Mouse (Mus musculus) midbrain, embryonic 12.5 days (tissue): Measurements from ENCODE around the gene Atp2b2. TPM values are rescaled to one million over a fixed set of nuclear protein-coding genes. Genes with fewer than 3 reads are reported as not detected.

Experiments used
- ATAC-seq: fragments of 200-750 bp; cut with Nextera tagmentation; 2 replicates; pipeline ENCODE4 v1.8.0; 2017; ENCODE audit warnings: low read depth, moderate TSS enrichment, moderate library complexity; ENCODE audit not compliant: low FRiP score
- H3K27ac ChIP-seq: fragments of 300-500 bp; sonication (generic); replicated peaks from 2 replicates; pipeline ENCODE4 v1.5.1; 2016; ENCODE audit warnings: mild to moderate bottlenecking
- H3K27me3 ChIP-seq: fragments of 300-500 bp; sonication (generic); 2 replicates; pipeline ENCODE4 v1.6.1; 2016; ENCODE audit warnings: mild to moderate bottlenecking
- H3K36me3 ChIP-seq: fragments of 300-500 bp; sonication (generic); 2 replicates; pipeline ENCODE4 v1.6.1; 2016
- H3K4me1 ChIP-seq: fragments of 300-500 bp; sonication (generic); 2 replicates; pipeline ENCODE4 v1.6.1; 2016
- H3K4me2 ChIP-seq: fragments of 300-500 bp; sonication (generic); replicated peaks from 2 replicates; pipeline ENCODE4 v1.6.1; 2016; ENCODE audit warnings: mild to moderate bottlenecking, moderate library complexity
- H3K4me3 ChIP-seq: fragments of 300-500 bp; sonication (generic); 2 replicates; pipeline ENCODE4 v1.5.1; 2016; ENCODE audit warnings: mild to moderate bottlenecking
- H3K9ac ChIP-seq: fragments of 300-500 bp; sonication (generic); replicated peaks from 2 replicates; pipeline ENCODE4 v1.6.1; 2016; ENCODE audit warnings: mild to moderate bottlenecking, moderate library complexity
- H3K9me3 ChIP-seq: fragments of 300-500 bp; sonication (generic); 2 replicates; pipeline ENCODE4 v1.6.1; 2016; ENCODE audit warnings: mild to moderate bottlenecking
- WGBS: fragments of 180-500 bp; shearing (Covaris S2); methylation state at CpG from one replicate; pipeline ENCODE4 v1.1.7; 2016; 5-methylcytosine and 5-hydroxymethylcytosine counted together
- polyA plus RNA-seq: library from polyadenylated mRNA; unstranded; fragments of >200 nt; fragmentation: Nextera tagmentation; extraction: Ambion mirVana; gene quantifications from 2 replicates; pipeline ENCODE4 v1.2.1, GENCODE M21; 2016

Atp2b2 gene
- polyA plus RNA-seq, 1 experiment from 2014 or later = 5.7 TPM

DNA sequence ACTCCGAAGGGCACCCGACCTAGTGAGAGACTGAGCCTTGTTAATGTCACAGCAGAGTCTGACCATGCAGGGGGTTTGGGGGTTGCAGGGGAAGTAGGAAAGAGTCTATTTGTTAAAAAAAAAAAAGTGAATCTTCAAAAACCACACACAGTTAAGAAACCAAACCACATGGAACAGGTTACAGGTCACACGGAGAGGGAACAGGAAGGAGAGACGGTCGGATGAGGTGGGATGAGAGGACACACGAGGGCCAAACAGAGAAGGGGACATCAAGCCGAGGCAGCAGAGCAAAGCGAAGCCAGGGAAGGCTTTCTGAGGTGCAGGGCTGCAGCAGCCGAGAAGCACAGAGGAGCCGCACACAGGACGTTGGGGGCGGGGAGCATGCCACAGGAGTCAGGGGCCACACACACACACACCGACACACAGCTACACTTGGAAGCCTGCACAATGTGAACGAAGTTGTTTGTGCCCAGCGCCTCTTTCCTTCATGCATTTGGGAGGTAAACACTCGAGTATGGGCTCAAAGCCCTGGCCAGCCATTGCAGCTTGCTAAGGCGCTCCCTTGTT lies 293.2 kb downstream of the Atp2b2 start:
- WGBS = 64% methylated on average over 17 of the region's 17 CpGs
- Histone ChIP-seq H3K4me1 (no peaks in the 10 kb centered on the region), H3K9ac (no peak overlapping the region), H3K36me3 (no peaks in the 10 kb centered on the region), H3K4me2 (no peak overlapping the region), H3K27ac (no peak overlapping the region), H3K27me3 (peaks cover 29% of the 10 kb centered on the region), H3K9me3 (no peaks in the 10 kb centered on the region), H3K4me3 (no peak overlapping the region)
- no peak for ATAC-seq

DNA sequence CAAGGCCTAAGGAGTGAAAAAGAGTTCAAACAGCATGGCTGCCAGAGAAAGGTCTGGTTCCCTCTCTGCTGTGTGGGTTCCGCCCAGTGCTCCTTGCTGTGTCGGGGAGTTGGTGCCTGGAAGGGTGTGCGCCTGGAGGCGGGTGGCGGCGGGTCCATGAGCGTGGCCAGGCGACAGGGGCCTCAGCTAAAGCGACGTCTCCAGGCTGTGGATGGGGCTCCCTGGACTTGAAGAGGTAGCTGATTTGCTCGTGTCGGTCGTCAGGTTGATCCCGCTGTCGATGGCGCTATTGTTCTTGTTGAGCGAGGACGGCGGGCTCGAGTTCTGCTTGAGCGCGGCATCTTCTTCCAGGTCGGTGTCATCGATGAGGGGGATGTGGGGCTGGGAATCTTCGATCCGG lies 294.1 kb downstream of the Atp2b2 start:
- H3K27me3 ChIP-seq = peaks cover 29% of the 10 kb centered on the region
- H3K4me3 ChIP-seq = no peak overlapping the region
- ATAC-seq = no peak
- 41% methylated on average over 26 of the region's 26 CpGs for WGBS
- no peak overlapping the region for H3K27ac ChIP-seq
- no peaks in the 10 kb centered on the region for H3K9me3 ChIP-seq
- no peaks in the 10 kb centered on the region for H3K4me1 ChIP-seq
- H3K4me2 ChIP-seq = peak overlapping the region; percentile 9; the same call in 1 of the 2 replicates
- H3K36me3 ChIP-seq = no peaks in the 10 kb centered on the region
- H3K9ac ChIP-seq = no peak overlapping the region

DNA sequence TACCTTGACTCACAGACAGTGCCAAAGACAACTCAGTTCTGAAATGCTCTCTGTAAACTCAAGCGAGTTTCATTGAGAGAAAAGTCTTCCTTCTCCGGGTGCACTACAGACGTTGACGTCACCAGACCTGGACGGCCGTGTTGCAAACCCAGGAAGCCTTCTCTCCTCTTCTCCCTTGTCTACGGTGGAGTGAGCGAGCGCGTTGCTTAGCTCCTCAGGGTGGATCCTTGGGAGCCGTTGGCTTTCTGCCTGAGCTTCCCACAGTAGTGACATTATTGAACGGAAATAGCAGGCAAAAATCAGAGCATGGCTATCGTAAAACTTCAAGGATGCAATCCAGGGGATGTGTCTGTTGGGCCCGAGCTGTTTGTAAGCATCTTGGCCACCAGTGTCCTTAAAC lies 295.1 kb downstream of the Atp2b2 start:
- no peaks in the 10 kb centered on the region for H3K9me3 ChIP-seq
- H3K36me3 ChIP-seq = no peaks in the 10 kb centered on the region
- peaks cover 29% of the 10 kb centered on the region for H3K27me3 ChIP-seq
- H3K27ac ChIP-seq = no peak overlapping the region
- ATAC-seq = no peak
- no peak overlapping the region for H3K9ac ChIP-seq
- H3K4me1 ChIP-seq = no peaks in the 10 kb centered on the region
- no peak overlapping the region for H3K4me3 ChIP-seq
- no peak overlapping the region for H3K4me2 ChIP-seq
- WGBS = 93% methylated on average over 14 of the region's 14 CpGs

DNA sequence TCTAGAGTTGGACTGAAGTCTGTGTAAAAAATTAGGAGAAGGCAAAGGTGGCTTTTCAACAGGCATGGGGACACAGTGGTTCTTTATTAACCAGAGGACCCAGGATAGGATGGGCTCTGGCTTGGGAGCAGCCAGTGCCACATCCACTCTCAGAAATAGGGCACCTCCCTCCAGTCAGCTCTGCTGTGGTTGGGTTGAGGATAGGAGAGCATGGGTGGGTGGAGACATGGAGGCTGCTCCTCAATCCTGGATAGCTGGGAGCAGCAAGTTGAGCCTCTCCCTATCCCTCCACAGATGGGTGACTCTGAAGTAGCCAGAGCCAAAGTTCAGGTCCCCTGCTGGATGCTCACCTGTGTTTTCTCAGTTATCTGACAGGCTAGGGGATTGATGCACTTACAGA lies 297.3 kb downstream of the Atp2b2 start:
- Histone ChIP-seq H3K9ac (no peak overlapping the region), H3K27ac (no peak overlapping the region), H3K4me3 (no peak overlapping the region), H3K36me3 (no peaks in the 10 kb centered on the region), H3K4me1 (no peaks in the 10 kb centered on the region), H3K9me3 (no peaks in the 10 kb centered on the region), H3K27me3 (peaks cover 27% of the 10 kb centered on the region), H3K4me2 (no peak overlapping the region)
- ATAC-seq = no peak

DNA sequence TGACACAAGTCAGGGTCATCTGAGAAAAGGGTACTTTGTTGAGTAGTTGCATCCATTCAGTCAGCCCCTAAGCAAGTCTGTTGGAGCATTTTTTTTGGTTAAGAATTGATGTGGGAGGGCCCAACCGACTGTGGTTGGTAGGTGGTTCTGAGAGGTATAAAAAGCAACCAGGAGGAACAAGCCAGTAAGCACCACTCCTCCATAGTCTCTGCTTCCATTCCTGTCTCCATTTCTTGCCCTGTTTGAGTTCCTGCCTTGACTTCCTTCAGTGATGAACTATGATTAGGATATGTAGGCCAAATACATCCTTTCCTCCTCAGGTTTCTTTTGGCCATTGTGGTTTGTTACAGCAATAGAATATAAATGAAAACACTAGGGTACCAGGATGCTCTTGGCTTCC lies 299.3 kb downstream of the Atp2b2 start:
- 48% methylated on average over 1 of the region's 1 CpGs for WGBS

DNA sequence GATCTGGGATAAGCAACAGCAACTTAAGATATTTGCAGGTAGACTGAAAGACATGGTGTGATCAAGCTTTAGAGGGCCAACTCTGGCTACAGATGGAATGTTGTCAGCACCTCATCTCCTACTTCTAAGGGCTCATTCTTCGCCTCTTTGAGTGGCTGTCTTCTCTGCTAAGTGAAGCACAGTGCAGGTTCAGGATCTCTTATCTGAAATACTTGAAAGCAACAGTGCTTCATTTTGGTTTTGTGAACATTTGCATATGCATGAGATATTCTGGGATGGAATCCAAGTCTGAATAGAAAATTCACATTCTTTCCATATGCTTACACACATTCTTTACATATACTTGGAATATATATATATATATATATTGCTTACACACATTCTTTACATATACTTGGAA lies 300.1 kb downstream of the Atp2b2 start:
- no peak overlapping the region for H3K27ac ChIP-seq
- 94% methylated on average over 1 of the region's 1 CpGs for WGBS
- H3K9me3 ChIP-seq = no peaks in the 10 kb centered on the region
- H3K36me3 ChIP-seq = peaks cover 9% of the 10 kb centered on the region; the same call in 1 of the 2 replicates
- H3K4me2 ChIP-seq = no peak overlapping the region
- H3K27me3 ChIP-seq = peaks cover 5% of the 10 kb centered on the region; the same call in 1 of the 2 replicates
- ATAC-seq = no peak
- H3K9ac ChIP-seq = no peak overlapping the region
- H3K4me3 ChIP-seq = no peak overlapping the region
- H3K4me1 ChIP-seq = peaks cover 9% of the 10 kb centered on the region

More for the DNA sequence above, 299.3 kb downstream of the Atp2b2 start:
- Histone ChIP-seq H3K27ac (no peak overlapping the region), H3K9me3 (no peaks in the 10 kb centered on the region), H3K27me3 (peaks cover 7% of the 10 kb centered on the region), H3K9ac (no peak overlapping the region), H3K4me1 (peaks cover 9% of the 10 kb centered on the region), H3K36me3 (peaks cover 1% of the 10 kb centered on the region; the same call in 1 of the 2 replicates), H3K4me2 (no peak overlapping the region), H3K4me3 (no peak overlapping the region)
- no peak for ATAC-seq

DNA sequence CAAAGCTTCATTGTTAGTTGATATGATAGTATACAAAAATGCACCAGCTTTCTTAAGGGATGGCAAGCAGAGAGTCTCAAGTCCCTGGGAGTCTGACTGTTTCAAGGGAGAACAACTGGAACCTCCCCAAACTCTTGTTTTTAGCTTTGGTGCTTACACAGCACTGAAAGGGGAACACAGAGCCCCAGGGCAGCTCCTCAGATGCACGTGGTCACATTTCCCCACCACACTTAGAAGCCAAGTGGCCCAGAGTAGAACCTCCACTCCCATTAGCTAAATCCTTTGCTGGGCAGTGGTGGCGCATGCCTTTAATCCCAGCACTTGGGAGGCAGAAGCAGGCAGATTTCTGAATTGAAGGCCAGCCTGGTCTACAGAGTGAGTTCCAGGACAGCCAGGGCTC lies 301.0 kb downstream of the Atp2b2 start:
- WGBS = 68% methylated on average over 2 of the region's 2 CpGs
- no peak overlapping the region for H3K4me2 ChIP-seq
- H3K9me3 ChIP-seq = no peaks in the 10 kb centered on the region
- H3K27me3 ChIP-seq = peaks cover 5% of the 10 kb centered on the region; the same call in 1 of the 2 replicates
- H3K4me3 ChIP-seq = no peak overlapping the region
- peaks cover 17% of the 10 kb centered on the region for H3K36me3 ChIP-seq
- no peak overlapping the region for H3K9ac ChIP-seq
- ATAC-seq = no peak
- H3K27ac ChIP-seq = no peak overlapping the region
- H3K4me1 ChIP-seq = peaks cover 9% of the 10 kb centered on the region

DNA sequence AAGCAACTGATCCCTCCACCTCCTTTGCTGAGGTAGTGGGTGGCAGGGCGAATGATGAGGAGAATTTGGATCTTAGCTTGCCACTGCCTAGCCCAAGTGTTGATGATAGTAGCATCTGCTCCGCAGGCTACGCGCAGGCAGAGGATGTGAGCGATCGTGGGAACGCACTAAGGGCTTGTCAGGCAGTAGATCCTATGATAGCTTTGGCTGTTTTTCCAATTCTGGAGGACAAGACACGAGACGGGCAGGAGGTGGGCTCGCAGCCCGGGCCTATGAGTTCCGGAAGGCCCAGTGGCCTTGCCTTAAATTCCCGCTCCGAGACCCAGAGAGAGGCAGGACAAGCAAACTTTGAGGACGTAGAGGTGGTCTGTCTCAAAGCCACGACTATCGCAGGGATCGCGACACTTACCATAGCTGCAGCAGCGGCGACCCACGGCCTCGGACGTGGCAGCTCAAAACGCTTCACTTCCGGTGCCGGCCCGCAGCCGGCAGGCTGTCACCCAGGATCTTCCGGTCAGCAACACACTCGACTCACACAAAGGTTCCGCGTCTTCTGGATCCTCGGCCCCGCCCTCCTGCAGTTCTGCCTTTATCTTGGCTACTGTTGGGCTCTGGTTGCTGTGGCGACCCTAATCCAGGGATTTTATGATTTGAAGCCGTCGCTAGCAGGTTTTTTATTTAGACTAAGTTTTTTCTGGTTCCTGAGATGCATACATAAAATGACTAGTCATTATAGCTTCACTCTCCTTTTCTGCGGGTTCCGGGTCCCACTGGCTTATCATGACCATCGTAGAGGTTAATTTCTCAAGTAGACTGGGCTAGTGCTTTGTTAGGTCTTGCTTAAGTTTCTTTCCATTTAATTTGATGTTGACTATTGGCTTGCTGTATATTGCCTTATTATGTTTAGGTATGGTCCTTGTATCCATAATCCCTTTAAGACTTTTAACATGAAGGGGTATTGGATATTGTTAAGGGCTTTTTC lies 301.9 kb downstream of the Atp2b2 start, which contains the start of gene Sec13:
Sec13 (minus strand) TSS at position 508 of the 982 bp plus-strand sequence.
- Histone ChIP-seq H3K4me2 (peak within 1 kb of the TSS; percentile 75), H3K36me3 (peaks cover 26% of the 10 kb centered on the region), H3K27ac (0 out of 2 replicates have a peak within 1 kb of the TSS, but pooled peaks have one; percentile 22), H3K4me3 (peak within 1 kb of the TSS; percentile 60), H3K4me1 (peaks cover 9% of the 10 kb centered on the region), H3K27me3 (peaks cover 5% of the 10 kb centered on the region; the same call in 1 of the 2 replicates), H3K9ac (peak within 1 kb of the TSS; percentile 78), H3K9me3 (no peaks in the 10 kb centered on the region)
- 6% methylated on average over 41 of the region's 41 CpGs for WGBS
- peak; percentile 89 for ATAC-seq

DNA sequence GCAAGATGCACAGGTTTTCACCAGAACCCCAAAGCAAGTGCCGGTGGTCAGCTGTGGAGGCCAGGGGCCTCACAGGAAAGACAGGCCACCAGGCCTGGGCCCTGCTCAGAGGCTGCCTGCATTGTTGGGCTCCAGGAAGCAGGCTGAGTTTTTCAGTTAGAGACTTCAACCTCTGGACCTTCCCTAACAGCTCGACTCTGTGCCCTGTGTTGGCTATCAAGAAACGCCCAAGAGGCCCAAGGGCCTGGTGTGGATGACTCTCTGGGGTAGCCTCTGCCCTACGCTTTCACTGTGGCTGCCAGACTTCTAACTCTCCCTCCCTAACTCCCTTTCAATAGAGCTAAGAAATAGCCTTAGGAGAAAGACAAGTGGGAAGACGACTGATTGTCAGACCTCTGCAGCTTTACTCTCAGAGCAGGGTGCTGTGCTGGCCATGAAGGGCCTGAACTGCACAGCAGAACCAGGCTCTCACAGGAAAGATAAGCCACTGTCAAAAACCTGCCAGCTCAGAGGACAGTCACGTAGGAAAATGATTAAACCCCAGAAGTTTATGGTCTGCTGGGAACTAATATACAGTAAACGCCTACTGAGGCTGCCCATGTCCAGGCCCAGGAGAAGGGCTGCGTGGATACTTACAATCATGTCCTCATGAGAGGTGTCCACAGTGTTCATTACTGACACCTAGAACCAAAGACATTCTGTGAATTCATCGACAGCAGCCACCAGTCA lies 304.9 kb downstream of the Atp2b2 start:
- 96% methylated on average over 9 of the region's 9 CpGs for WGBS
- Histone ChIP-seq H3K36me3 (peaks cover 55% of the 10 kb centered on the region), H3K27ac (no peak overlapping the region), H3K4me1 (peaks cover 9% of the 10 kb centered on the region), H3K4me2 (no peak overlapping the region), H3K27me3 (no peaks in the 10 kb centered on the region), H3K4me3 (no peak overlapping the region), H3K9ac (no peak overlapping the region), H3K9me3 (no peaks in the 10 kb centered on the region)
- no peak for ATAC-seq

DNA sequence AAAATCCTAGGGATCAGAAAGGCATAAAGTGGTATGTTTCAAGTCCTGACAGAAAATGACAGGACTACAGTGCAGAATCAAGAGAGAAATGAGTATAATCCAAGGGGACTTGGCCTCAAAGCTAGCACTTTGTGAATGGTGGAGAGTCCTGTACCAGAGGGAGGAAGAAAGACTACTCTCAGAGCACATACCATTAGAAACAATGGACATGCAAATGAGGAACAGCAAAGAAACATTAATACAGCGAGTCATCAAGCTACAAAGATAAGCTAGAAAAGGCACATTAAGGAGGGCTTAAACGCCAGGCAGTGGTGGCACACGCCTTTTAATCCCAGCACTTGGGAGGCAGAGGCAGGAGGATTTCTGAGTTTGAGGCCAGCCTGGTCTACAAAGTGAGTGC lies 311.1 kb downstream of the Atp2b2 start:
- no peak for ATAC-seq
- Histone ChIP-seq H3K4me1 (no peaks in the 10 kb centered on the region), H3K4me2 (no peak overlapping the region), H3K4me3 (no peak overlapping the region), H3K9me3 (no peaks in the 10 kb centered on the region), H3K27ac (no peak overlapping the region), H3K9ac (no peak overlapping the region), H3K27me3 (no peaks in the 10 kb centered on the region), H3K36me3 (peaks cover 99% of the 10 kb centered on the region)
- 94% methylated on average over 3 of the region's 3 CpGs for WGBS

DNA sequence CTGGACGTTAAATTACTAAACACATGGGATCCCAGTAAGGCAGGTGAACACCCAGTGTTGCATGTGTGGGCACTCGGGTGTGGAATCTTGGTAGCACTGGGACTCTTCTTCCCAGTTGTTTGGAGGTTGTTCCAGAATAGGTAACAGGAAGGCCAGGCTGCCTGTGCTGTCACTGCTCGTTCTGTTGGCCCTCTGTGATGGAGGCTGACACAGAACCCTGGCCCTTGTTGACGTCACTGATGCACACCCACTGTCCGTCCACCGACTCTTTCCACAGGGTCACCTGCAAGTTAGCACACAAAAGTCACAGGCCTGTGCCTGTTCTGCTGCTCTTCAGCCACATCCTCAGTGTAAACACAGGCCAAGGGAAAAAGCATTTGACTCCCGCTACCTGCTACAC lies 314.2 kb downstream of the Atp2b2 start:
- Histone ChIP-seq H3K27me3 (no peaks in the 10 kb centered on the region), H3K4me3 (no peak overlapping the region), H3K4me1 (no peaks in the 10 kb centered on the region), H3K4me2 (no peak overlapping the region), H3K9me3 (no peaks in the 10 kb centered on the region), H3K36me3 (peaks cover 90% of the 10 kb centered on the region), H3K27ac (no peak overlapping the region), H3K9ac (no peak overlapping the region)
- 90% methylated on average over 7 of the region's 7 CpGs for WGBS
- no peak for ATAC-seq

DNA sequence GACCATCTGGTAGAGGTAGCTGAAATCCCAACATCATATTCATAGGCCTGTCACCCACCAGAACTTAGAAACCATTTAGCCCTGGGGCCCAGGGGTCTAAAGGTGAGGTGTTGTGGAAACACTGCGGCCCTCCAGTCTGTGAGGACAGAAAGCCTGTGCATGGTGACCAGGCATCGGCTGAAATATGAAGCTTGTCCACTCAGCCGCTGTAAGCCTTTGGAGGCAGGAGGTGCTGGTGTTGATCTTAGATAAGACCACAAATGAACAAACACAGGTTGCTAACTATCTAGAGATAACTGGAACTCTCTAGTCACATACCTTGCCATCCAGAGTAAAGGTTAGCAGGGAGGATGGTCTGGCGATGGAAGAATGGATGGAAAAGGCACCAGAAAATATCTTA lies 321.4 kb downstream of the Atp2b2 start:
- 95% methylated on average over 4 of the region's 4 CpGs for WGBS
- peaks cover 63% of the 10 kb centered on the region for H3K36me3 ChIP-seq
- H3K27me3 ChIP-seq = no peaks in the 10 kb centered on the region
- H3K4me1 ChIP-seq = no peaks in the 10 kb centered on the region
- ATAC-seq = no peak
- H3K4me2 ChIP-seq = no peak overlapping the region
- H3K4me3 ChIP-seq = no peak overlapping the region
- no peaks in the 10 kb centered on the region for H3K9me3 ChIP-seq
- H3K9ac ChIP-seq = no peak overlapping the region
- no peak overlapping the region for H3K27ac ChIP-seq
